Comparison of ENCODE assay signal across 18 mouse cellular contexts in genomic region chr5:39871723-39872085, GRCm38 (mm10).
"Had no signal": no experiment of that assay in that cellular context is flagged by ENCODE, and none has a peak within 500 bp of the region (broad histone marks: within the 10 kb centered on the region; RNA-seq: fewer than 3 reads in every experiment).

No protein-coding gene starts in this region.

- H3K9me3 ChIP-seq: limb, embryonic 10.5 days; limb, embryonic 13.5 days; liver, embryonic 12.5 days; liver, embryonic 15.5 days; lung, embryonic 15.5 days; stomach, embryonic 15.5 days had no signal

- H3K27ac ChIP-seq: kidney, postnatal 0 days; layer of hippocampus, adult 2 months; limb, embryonic 10.5 days; limb, embryonic 13.5 days; liver, embryonic 12.5 days; liver, embryonic 15.5 days; lung, embryonic 15.5 days; stomach, embryonic 15.5 days had no signal

- H3K4me2 ChIP-seq: limb, embryonic 13.5 days; liver, embryonic 12.5 days; liver, embryonic 15.5 days; lung, embryonic 15.5 days; stomach, embryonic 15.5 days had no signal

- ATAC-seq: intestine, postnatal 0 days; liver, embryonic 12.5 days had no signal

- DNase-seq: kidney, adult 2 months; kidney, postnatal 25 days; layer of hippocampus, adult 9-11 months; liver; retina, postnatal 1 day; right cerebral cortex, postnatal 25 days; spleen, adult 18-20 months; thymus, postnatal 25 days had no signal

- H3K4me1 ChIP-seq: limb, embryonic 10.5 days; limb, embryonic 13.5 days; liver, embryonic 12.5 days; liver, embryonic 15.5 days; lung, embryonic 15.5 days; megakaryocyte, embryonic 14.5 days; stomach, embryonic 15.5 days had no signal

- H3K4me3 ChIP-seq: layer of hippocampus, adult 2 months; limb, embryonic 10.5 days; limb, embryonic 13.5 days; liver, embryonic 12.5 days; liver, embryonic 15.5 days; lung, embryonic 15.5 days; megakaryocyte, embryonic 14.5 days; stomach, embryonic 15.5 days had no signal

- H3K36me3 ChIP-seq: limb, embryonic 10.5 days; limb, embryonic 13.5 days; liver, embryonic 12.5 days; liver, embryonic 15.5 days; lung, embryonic 15.5 days; stomach, embryonic 15.5 days had no signal

- H3K27me3 ChIP-seq: limb, embryonic 13.5 days; liver, embryonic 12.5 days; liver, embryonic 15.5 days; lung, embryonic 15.5 days; megakaryocyte, embryonic 14.5 days; stomach, embryonic 15.5 days had no signal

- H3K9ac ChIP-seq: limb, embryonic 13.5 days; liver, embryonic 12.5 days; liver, embryonic 15.5 days; lung, embryonic 15.5 days; stomach, embryonic 15.5 days had no signal
